Mouse (Mus musculus) lung, embryonic 14.5 days (tissue): ENCODE data around the gene Igfbp2. TPM values are rescaled to one million over a fixed set of nuclear protein-coding genes. Genes with fewer than 3 reads are reported as not detected.
A peak's percentile ranks its signal among the peaks of the same experiment; 100 is the strongest.

ENCODE experiments used
- ATAC-seq: fragments of 200-750 bp; cut with Nextera tagmentation; 2 replicates; pipeline ENCODE4 v1.8.0; 2017; ENCODE audit warnings: mild to moderate bottlenecking, moderate TSS enrichment, moderate library complexity; ENCODE audit not compliant: insufficient read depth
- DNase-seq: peaks from one replicate; pipeline ENCODE4 v3.0.0-alpha.2; 2015
- H3K27ac ChIP-seq: fragments of 300-500 bp; sonication (generic); 2 replicates; pipeline ENCODE4 v1.5.1; 2014; ENCODE audit warnings: low read depth, mild to moderate bottlenecking, moderate library complexity
- H3K27me3 ChIP-seq: fragments of 300-500 bp; sonication (generic); 2 replicates; pipeline ENCODE4 v1.6.1; 2014; ENCODE audit warnings: low read length, control low read depth; ENCODE audit not compliant: insufficient read depth
- H3K36me3 ChIP-seq: fragments of 300-500 bp; sonication (generic); 2 replicates; pipeline ENCODE4 v1.6.1; 2014; ENCODE audit warnings: control low read depth; ENCODE audit not compliant: insufficient read depth
- H3K4me1 ChIP-seq: fragments of 300-500 bp; sonication (generic); 2 replicates; pipeline ENCODE4 v1.6.1; 2014; ENCODE audit warnings: antibody characterized with exemption, control low read depth; ENCODE audit not compliant: insufficient read depth
- H3K4me2 ChIP-seq: fragments of 300-500 bp; sonication (generic); 2 replicates; pipeline ENCODE4 v1.6.1; 2014; ENCODE audit warnings: mild to moderate bottlenecking
- H3K4me3 ChIP-seq: fragments of 300-500 bp; sonication (generic); 2 replicates; pipeline ENCODE4 v1.5.1; 2014; ENCODE audit warnings: low read depth, low read length
- H3K9ac ChIP-seq: fragments of 300-500 bp; sonication (generic); 2 replicates; pipeline ENCODE4 v1.6.1; 2014
- H3K9me3 ChIP-seq: fragments of 300-500 bp; sonication (generic); 2 replicates; pipeline ENCODE4 v1.6.1; 2016; ENCODE audit warnings: low read depth, low read length, control low read depth
- CTCF ChIP-seq: IDR thresholded peaks from 2 replicates; pipeline ENCODE4 v1.5.1; 2016; ENCODE audit warnings: antibody characterized with exemption, low read depth
- WGBS: fragments of 180-500 bp; shearing (Covaris S2); extraction: QIAGEN DNeasy Blood & Tissue Kit; methylation state at CpG from one replicate; pipeline ENCODE4 v1.1.7; 2014; 5-methylcytosine and 5-hydroxymethylcytosine counted together
- polyA plus RNA-seq: library from polyadenylated mRNA; unstranded; fragments of >200 nt; fragmentation: Nextera tagmentation; extraction: Ambion mirVana; gene quantifications from 2 replicates; pipeline ENCODE4 v1.2.1, GENCODE M21; 2014

The Igfbp2 gene
- polyA plus RNA-seq, 1 experiment from 2014 or later: 352 TPM

DNA sequence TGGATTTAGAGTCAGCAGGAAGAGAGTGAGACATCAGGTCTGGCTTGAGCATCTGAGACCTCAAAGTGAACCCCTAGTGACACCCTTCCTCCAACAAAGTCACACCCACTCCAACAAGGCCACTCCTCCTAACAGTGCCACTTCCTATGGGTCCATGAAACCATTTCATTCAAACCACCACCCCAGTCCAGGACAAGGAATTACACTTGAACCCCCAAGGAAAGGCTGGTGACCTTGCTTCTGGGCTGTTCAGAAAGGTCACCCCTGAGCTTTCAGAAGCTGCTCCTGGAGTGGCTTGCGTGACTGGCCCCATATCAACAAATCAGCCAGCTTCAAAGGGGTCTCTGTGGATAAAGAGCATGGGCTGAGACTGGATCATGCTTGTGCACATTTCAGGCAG, 29.5 kb downstream of the Igfbp2 start:
- ATAC-seq (no peak), DNase-seq (no peak)
- 77% methylated on average over 1 of the region's 1 CpGs for WGBS
- Histone ChIP-seq H3K4me2 (no peak overlapping the region), H3K36me3 (peaks cover 15% of the 10 kb centered on the region), H3K4me1 (no peaks in the 10 kb centered on the region), H3K9me3 (no peaks in the 10 kb centered on the region), H3K27ac (no peak overlapping the region), H3K4me3 (no peak overlapping the region), H3K27me3 (no peaks in the 10 kb centered on the region), H3K9ac (no peak overlapping the region)
- TF ChIP-seq CTCF: no peak

- 38% methylated on average over 10 of the region's 10 CpGs for WGBS
- Histone ChIP-seq H3K27ac (no peak overlapping the region), H3K27me3 (no peaks in the 10 kb centered on the region), H3K9me3 (no peaks in the 10 kb centered on the region), H3K4me1 (no peaks in the 10 kb centered on the region), H3K4me3 (no peak overlapping the region), H3K9ac (no peak overlapping the region), H3K4me2 (no peak overlapping the region), H3K36me3 (peaks cover 16% of the 10 kb centered on the region)
- peak; percentile 98 for TF ChIP-seq CTCF
- DNase-seq (peak; percentile 91), ATAC-seq (no peak)
These were observed 30.3 kb downstream of the Igfbp2 start for GRCm38 (mm10) chr1:72854337-72855237.

GRCm38 (mm10) chr1:72855729-72856128, 31.4 kb downstream of the Igfbp2 start:
- Histone ChIP-seq H3K36me3 (peaks cover 28% of the 10 kb centered on the region), H3K4me1 (no peaks in the 10 kb centered on the region), H3K27me3 (no peaks in the 10 kb centered on the region), H3K27ac (no peak overlapping the region), H3K4me2 (no peak overlapping the region), H3K9me3 (no peaks in the 10 kb centered on the region), H3K4me3 (no peak overlapping the region), H3K9ac (no peak overlapping the region)
- TF ChIP-seq CTCF: no peak
- no peak for DNase-seq
- ATAC-seq: no peak
- WGBS: 77% methylated on average over 10 of the region's 10 CpGs

GRCm38 (mm10) chr1:72856209-72856909, 32.1 kb downstream of the Igfbp2 start:
- peak; percentile 22; the same call in 1 of the 2 replicates for ATAC-seq

GRCm38 (mm10) chr1:72857142-72857541, 32.8 kb downstream of the Igfbp2 start:
- DNase-seq (no peak), ATAC-seq (0 out of 2 replicates have a peak, but pooled peaks have one; percentile 15)
- Histone ChIP-seq H3K27me3 (no peaks in the 10 kb centered on the region), H3K27ac (no peak overlapping the region), H3K9me3 (no peaks in the 10 kb centered on the region), H3K4me3 (no peak overlapping the region), H3K9ac (no peak overlapping the region), H3K4me1 (no peaks in the 10 kb centered on the region; the same call in 1 of the 2 replicates), H3K36me3 (peaks cover 36% of the 10 kb centered on the region), H3K4me2 (no peak overlapping the region)
- 68% methylated on average over 7 of the region's 7 CpGs for WGBS
- TF ChIP-seq CTCF: no peak

More at GRCm38 (mm10) chr1:72856209-72856909, 32.1 kb downstream of the Igfbp2 start:
- DNase-seq: no peak
- Histone ChIP-seq H3K9ac (no peak overlapping the region), H3K36me3 (peaks cover 33% of the 10 kb centered on the region), H3K4me3 (no peak overlapping the region), H3K27me3 (no peaks in the 10 kb centered on the region), H3K27ac (no peak overlapping the region), H3K4me1 (no peaks in the 10 kb centered on the region; the same call in 1 of the 2 replicates), H3K9me3 (no peaks in the 10 kb centered on the region), H3K4me2 (no peak overlapping the region)
- 68% methylated on average over 19 of the region's 19 CpGs for WGBS
- TF ChIP-seq CTCF: no peak

DNA sequence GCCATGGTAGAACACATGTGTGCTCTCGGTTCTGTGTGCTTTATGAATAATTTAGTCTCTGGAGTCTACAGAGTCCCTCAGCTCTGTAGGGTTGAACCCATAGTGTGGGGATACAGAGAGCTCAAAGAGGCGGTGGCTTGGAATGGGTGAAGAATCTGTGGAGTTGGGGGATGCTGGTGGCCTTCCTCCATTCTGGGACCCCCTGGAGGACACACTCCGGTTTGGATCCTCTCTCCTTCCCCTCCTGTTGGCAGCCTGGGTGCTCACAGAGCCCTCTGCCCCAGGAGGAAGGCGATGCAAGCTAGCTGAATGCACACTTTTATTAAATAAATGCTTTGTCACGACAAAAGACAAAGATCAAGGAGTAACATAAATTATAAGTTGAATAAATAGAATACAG, 33.3 kb downstream of the Igfbp2 start:
- Histone ChIP-seq H3K36me3 (peaks cover 41% of the 10 kb centered on the region), H3K4me3 (no peak overlapping the region), H3K9me3 (no peaks in the 10 kb centered on the region), H3K9ac (no peak overlapping the region), H3K27ac (no peak overlapping the region), H3K4me2 (no peak overlapping the region), H3K4me1 (no peaks in the 10 kb centered on the region; the same call in 1 of the 2 replicates), H3K27me3 (no peaks in the 10 kb centered on the region)
- WGBS: 69% methylated on average over 5 of the region's 5 CpGs
- ATAC-seq: no peak
- no peak for TF ChIP-seq CTCF
- no peak for DNase-seq

DNA sequence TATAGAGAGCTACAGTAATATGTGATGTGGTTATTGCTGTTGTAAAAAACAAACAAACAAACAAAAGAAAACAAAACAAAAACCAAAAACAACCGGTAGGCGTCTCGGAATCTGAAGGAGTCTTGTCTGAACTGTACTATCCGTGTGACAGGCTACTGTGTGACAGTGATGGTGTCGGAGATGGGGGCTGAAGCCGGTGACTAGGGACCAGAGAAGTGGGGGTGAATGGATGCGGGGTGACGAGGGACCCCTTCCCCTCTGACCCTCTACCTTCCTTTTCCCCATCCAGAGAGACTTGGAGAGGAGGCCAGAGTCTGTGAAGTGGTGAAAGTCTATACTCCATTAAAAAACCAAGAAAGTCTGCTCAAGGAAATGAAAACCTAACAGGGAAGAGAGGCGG, 34.0 kb downstream of the Igfbp2 start:
- Histone ChIP-seq H3K36me3 (peaks cover 48% of the 10 kb centered on the region), H3K9me3 (no peaks in the 10 kb centered on the region), H3K4me2 (no peak overlapping the region), H3K4me3 (no peak overlapping the region), H3K27me3 (no peaks in the 10 kb centered on the region), H3K27ac (no peak overlapping the region), H3K9ac (no peak overlapping the region), H3K4me1 (no peaks in the 10 kb centered on the region; the same call in 1 of the 2 replicates)
- no peak for TF ChIP-seq CTCF
- 84% methylated on average over 9 of the region's 9 CpGs for WGBS
- DNase-seq (no peak), ATAC-seq (no peak)
